Mouse (Mus musculus): Measurements from ENCODE around the gene Kcnj14.

The Kcnj14 gene

DNA sequence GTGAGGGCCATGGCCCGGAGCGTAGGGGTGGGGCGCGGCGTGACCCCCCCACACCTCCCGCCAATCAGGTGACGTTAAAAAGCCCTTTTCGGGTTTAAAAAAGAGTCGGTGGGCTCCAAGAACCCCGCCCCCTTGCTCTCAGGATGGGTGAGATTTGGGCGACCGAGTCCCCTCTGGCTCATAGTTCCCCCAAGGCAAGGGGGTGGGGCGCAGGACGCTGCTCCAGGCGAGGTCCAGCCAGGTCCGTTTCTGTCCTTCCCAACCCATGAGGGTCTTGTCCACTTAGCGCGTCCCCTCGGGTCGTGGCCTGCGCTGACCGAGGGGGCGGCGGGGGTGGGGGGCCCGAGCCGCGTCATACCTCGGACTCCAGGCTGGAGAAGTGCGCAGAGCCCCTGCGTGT is 7.8 kb upstream of the Kcnj14 start:
- DNase-seq (ENCODE audit: low read depth, low spot score), result no peak

DNA sequence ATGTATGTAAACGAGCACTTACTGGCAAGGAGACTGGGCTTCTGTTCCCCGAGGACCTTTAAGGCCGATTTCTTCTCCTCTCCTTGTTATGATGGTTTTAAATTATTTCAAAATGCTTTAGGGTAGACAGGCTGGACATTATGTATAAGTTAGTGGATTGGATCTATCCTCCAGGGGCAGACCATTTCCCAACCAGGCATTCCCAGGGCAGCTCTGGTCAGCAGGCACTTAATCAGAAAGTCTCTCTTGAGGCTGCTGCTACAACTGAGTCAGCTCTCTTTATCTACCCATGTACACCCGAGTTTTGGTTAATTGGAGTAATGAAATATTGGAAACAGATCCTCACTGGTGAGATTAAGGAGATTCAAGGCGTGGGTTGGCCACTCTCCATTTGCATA is 6.5 kb upstream of the Kcnj14 start:
- no peak for DNase-seq (ENCODE audit: low read depth, low spot score)

DNA sequence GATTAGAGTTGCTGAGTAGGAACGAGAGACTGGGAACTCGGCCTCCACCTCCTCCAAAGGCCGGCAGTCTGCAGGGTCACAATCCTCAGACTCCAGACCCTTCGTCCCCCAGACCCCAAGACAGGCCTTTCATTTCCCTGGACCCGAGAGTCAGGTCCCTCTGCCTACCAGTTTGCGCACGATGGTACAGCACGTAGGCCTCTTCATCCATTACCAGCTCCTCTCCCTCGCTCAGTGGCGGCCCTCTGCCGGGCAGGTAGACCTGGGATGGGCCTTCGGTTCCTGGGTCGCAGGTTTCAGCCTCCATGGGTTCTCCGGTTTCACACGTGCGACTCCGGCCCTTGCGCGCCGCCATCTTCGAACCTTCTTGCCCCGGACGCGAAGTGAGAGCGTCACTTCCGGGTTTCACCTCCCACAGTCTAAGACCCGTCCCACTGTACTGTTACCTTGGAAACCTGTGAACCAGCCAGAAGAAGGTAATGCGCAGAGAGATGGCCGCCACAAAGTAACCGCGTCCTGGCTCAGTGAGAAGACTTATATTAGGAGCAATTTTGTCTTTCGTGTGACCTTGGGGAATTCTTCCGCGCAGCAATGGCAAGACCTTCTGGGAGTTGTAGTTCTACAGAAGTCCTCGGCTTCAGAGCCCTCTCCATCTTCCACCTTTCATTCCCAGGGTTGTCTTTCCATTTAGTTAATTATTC is 6.0 kb upstream of the Kcnj14 start, which contains the start of gene Grwd1:
TSS of gene Grwd1 (minus strand) at position 518 of the 701 bp plus-strand sequence.
- DNase-seq (ENCODE audit: low read depth, low spot score), result peak; percentile 95

DNA sequence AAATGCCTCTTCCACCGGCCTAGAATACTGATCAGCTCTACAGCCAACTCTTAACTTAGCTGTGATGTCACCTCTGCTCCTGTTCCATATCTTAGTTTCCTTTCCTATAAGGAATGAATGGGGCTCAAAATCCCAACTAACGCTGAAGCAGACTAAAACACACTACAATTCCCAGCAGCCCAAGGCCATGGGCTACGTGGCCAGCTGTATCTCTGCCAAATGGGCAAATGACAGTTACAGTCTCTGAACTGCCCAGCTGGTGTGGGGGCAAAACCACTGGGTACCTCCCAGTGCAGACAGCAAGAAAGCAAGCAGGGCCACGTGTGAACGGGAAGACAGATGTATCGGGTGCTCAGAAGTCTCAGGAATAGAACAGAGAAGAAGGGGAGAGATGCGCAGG is 2.0 kb upstream of the Kcnj14 start:
- DNase-seq (ENCODE audit: low read depth, low spot score), result no peak

DNA sequence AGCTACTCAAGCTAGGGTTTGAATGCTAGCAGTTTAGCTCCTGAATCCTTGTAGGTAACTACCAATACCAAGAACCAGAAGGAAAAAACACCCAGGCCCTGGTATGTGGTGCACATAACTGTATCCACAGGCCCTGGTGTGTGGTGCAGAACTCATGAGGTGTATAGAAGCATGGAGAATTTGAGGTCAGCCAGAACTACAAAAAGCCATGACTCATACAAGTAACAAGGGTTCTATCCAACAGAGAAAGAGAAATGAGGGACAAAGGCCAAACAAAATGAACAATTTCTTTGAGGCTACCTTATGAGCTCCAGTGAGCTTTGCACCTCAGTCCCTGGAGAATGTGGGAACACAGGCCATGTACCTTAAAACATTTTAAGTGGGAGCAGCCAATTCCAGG is 3.7 kb downstream of the Kcnj14 start:
- no peak for DNase-seq (ENCODE audit: low read depth, low spot score)

DNA sequence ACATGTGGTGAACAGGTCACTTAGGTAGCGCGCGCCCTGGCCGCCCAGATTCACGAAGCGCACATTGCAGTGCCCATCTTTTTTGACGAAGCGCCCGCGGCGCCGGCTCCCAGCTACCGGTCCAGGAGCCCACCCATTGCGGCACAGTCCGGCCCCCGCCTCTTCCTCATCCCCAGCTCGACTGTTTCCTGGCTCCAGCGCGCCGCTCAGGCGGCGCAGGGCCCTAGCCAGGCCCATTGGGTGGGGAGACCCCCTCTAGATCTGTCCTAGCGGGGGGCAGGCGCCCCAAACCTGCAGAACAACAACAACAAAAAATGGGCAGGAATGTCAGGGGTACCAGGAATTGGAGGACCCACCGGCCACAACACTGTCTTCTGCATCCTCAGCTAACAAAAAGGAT is 4.7 kb downstream of the Kcnj14 start:
- no peak for DNase-seq (ENCODE audit: low read depth, low spot score)

DNA sequence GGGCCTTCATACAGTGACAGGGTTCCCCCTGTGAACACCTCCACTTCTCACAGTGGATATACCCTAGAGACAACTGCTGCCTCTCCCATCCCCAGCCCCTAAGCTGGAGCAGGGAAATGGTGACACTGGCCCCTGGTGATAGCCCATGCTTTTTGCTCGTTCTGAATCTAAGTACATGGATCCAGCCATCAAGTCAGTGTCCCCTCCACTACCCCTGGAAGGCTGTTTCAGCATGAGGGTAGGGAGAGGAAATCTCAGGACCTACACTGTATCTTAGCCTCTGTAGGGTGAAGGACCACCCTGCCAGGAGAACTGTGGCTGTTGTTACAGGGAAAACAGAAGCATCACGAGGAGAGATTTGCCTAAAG is 8.6 kb downstream of the Kcnj14 start:
- no peak for DNase-seq (ENCODE audit: low read depth, low spot score)

DNA sequence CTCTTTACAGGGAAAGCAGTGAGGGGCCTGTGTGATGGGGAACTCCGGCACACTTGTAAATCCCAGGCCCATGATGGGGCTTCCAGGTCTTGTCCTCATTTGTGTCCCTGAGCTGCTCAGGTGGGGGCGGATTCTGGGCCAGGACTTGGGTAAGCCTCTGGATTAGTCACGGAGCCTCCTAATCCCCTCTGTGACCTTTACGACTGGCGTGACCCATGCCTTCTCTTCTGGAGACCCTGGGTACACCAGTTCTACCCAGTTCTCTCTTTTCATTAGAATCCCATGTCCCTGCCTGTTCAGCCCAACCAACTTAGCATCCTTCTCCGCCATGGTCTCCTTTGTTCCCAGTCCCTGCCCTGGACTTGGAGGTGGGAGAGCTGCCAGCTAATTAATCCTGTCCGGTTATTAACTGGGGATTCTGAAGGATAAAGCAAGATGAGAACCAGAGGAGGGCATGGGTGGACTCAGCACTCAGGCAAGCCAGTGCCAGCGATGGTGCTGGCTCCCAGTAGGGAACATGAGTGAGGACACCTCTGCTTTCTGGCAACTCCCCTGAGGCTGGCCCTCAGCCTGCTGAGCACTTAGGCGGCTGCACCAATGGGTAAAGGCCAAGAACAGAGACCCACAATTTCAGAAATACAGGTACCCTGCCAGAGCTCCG is 9.1 kb downstream of the Kcnj14 start:
- peak; percentile 42 for DNase-seq (ENCODE audit: low read depth, low spot score)

DNA sequence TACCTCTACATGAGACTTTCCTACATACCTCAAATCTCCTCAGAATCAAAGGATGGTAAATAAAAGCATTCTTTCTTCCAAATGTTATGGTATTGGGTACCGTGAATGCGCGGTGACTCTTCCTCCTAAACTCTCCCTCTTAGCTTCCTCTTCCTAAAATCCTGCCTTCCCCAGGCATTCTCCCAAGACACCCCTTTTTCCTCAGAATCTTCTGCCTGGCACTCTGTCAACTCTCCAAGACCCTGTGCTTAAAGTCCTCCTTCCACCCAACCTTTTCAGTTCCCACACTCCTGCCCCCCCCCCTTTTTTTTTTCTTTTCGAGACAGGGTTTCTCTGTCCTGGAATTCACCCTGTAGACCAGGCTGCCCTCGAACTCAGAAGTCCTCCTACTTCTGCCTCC is 9.7 kb downstream of the Kcnj14 start:
- no peak for DNase-seq (ENCODE audit: low read depth, low spot score)

DNA sequence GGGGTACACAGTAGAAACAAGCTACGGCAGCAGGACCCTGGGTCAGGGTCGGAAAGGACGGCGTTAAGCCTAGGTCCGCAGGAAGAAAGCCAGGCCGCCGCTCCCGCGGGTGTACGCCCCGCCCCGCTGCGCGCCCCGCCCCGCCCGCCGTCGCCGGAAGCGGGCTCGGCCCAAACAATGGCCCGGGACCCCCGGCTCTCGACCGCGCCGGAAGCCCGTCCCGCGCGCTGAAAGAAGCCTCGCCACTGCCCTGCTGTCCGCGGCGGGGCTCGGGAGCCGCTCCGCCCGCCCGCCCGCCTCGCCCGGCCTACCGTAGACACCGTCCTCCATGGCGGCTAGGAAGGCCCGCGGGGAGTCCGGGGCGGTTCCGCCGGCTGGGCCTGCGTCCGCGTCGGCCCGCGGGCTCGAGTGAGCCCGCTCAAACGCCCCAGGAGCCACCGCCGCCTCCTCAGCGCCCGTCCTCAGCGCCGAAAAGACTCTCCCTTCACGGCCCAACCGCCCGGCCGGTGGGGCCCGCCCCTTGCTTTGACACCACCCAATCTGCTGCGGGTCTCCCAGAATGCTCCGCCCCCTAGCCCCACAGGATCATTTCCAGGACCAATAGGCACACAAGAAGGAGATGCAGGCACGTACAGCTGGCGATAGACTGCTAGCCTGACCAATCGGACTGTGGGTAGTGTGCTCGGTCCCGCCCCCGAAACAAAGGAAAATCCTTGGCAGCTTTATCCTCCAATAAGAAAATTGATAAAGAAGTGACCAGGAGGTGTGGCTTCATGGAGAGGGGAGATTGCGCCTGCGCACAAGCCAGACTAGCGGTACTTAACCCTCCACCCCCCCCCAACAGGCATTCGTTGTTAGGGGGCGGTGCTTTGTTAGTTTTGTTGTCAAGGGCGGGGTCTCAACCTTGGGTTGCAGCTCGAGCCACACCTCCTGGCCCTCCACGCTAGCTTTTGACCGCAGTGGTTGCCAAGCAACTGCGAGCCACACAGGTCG is 10.5 kb downstream of the Kcnj14 start, which contains the start of gene Cyth2:
TSS of gene Cyth2 (minus strand) at position 795 of the 993 bp plus-strand sequence.
- DNase-seq (ENCODE audit: low read depth, low spot score), result peak; percentile 100

DNA sequence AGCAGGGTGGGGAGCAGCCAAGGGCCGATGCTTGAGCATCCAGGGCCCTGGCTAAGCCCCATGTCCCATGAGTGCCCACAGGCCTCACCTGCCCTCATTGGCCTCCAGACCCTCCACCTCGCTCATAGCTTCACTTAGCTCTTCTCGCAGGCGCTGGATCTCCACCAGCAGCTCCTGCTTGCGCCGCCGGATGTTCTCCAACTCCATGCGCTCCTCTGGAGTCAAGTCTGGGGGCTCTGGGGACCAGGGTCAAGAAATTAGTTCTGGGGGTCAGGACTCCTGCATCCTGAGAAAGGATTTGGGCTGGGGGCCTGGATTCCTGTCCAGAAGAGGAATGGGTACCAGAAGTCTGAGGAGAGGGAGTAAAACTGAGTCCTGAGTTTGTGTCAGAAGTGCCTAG is 11.7 kb downstream of the Kcnj14 start:
- no peak for DNase-seq (ENCODE audit: low read depth, low spot score)

DNA sequence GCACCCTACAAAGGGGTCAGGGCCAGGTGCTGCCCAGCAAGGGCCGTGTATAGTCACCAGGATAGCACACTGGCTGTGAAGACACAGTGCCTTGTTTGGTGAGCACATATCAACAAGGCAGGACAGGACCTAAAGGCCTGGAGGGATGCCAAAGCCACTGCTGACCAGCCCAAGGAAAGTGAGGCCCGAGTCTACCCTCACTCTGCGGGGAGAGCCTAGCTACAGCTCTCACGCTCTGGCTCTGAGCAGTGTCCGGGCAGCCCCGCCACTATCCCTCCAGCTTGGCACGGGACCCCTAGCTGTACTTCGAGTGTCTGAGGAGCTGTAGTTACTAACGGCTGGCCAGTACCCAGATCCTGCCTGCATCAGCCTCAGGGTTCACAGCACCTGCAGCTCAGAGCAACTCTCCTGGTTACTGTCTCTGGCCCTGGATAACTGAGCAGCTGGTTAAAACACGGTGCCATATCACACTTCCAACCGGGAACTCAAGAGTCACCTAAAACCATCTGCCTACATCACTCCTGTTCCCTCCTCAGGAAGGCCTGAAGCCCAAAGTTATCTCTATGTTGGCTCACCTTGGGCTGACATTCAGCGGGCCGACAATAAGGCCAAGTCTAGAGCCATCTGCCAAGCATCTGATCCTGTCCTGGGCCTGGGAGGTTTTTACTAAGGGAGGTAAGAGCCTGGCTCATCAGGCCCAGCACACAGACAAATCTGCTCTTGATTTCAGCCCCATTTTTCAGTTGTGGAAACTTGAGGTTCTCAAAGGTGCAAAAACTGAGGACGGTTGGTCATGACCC is 15.1 kb downstream of the Kcnj14 start:
- no peak for DNase-seq (ENCODE audit: low read depth, low spot score)

DNA sequence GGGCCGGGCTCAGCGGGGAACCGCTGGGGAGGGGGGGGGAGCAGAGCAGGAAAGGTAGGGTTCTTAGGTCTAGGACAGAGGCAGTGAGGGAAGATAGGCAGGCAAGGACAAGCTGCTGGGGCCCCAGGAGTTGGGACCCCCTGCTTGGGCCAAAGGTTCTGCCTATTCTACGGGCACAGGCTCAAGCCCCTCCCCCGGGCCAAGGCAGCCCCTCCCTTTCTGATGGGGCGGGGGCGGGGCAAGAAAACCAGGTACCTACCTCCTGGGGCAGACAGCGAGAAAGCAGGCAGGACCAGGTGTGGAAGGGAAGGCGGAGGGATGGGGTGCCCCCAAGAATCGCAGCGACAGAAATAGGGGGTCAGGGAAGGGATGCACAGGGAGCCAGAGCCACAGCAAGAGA is 16.1 kb downstream of the Kcnj14 start:
- DNase-seq (ENCODE audit: low read depth, low spot score), result no peak

DNA sequence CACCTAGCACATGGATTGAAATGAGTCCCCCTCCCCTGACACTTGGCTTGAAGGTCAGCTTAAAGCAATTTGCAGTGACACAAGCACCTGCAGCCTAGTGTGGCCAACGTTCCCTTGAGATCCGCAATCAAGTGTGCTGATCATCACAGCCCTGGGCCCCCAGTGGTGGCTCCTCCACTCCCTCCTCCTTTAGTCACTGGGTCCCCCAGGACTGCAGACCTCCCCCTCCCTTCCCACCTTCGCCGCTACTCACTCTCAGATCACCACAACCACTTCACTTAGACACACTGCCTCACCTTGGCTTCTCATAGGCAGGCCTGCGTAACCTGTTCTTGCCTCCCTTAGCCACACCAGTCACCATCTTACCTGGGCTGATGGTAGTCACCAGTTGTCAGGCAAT is 18.6 kb downstream of the Kcnj14 start:
- DNase-seq (ENCODE audit: low read depth, low spot score), result no peak

DNA sequence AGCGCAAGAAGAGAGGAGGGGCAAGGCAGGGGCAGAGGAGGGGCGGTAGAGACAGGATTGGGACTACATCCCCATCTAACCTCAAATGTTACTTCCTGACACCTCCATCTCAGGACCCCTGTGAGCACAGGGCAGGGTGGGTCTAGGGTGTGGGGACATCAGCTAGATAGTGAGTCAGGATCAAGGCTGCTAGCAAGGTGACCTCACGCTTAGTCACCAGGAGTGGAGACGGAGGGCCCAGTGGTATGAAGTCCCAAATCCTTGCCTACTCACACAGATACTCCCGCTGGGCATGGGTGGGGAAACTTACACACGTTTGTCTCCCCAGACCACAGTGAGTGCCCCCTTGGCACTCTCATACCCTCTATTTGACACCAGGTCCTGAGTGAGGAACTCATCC is 22.0 kb downstream of the Kcnj14 start:
- no peak for DNase-seq (ENCODE audit: low read depth, low spot score)

DNA sequence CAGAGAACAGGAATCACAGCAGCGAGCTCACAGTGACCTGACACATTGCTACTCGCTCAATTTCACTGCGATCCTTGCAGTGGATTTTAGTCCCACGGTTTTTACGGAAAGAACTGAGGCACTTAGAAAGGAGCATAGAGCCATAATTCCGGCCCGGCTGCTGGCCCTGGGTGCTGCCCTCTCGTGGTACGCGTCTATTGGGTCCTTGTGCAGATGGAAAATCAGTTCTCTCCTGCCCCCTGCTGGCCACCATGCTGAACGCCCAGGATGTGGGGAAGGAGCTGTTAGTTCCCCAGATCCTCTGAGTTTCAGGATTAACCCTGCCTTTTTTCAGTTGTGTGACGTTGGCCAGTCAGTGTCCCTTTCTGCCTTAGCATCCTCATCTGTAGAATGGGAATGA is 23.2 kb downstream of the Kcnj14 start:
- peak; percentile 94 for DNase-seq (ENCODE audit: low read depth, low spot score)

DNA sequence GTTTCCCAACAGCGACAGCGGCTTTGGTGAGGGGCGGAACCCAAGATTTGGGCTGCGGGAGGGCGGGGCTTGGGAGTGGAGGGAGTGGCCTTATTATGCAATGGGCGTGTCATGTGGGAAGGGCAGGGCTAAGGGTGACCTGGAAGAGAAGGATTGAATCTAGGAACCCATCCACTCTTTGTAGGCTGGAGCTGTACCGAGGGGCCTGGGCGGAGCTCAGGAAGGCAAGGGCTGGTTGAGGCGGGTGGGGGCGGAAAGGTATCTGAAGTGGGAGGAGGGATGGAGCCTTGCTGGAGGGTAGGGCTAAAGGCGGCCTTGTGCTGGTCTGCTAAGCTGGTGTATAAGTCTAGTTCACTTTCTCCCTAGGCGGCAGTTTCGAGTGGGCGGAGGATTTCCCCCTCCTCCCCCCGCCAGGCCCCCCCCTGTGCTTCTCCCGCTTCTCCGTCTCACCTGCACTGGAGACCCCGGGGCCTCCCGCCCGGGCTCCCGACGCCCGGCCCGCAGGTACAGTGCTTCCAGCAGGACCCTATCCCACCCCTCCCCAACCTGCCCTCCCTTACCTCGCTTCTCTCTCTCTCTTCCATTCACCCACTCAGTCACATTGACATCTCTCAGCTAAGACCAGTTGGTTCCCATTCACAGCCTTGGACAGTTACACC is 23.9 kb downstream of the Kcnj14 start:
- DNase-seq (ENCODE audit: low read depth, low spot score), result peak; percentile 91

DNA sequence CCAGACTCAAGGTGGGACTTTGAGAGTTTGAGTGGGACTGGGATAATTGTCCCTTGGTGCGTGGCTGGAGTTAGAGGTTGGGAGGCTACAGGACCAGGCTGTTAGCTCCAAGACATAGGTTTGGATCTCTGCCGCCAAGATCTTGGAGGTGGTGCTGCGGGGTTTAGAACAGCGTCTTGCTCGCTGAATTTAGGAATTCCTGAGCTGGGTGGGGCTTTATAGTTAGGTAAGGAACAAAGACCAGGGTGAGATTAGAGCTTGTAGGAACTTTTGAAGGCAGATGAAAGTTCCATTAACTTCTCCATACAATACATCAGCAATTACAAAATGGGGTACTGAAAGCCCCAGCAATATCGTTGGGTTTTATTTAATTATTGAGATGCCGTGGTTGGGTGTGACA is 24.6 kb downstream of the Kcnj14 start:
- peak; percentile 77 for DNase-seq (ENCODE audit: low read depth, low spot score)

DNA sequence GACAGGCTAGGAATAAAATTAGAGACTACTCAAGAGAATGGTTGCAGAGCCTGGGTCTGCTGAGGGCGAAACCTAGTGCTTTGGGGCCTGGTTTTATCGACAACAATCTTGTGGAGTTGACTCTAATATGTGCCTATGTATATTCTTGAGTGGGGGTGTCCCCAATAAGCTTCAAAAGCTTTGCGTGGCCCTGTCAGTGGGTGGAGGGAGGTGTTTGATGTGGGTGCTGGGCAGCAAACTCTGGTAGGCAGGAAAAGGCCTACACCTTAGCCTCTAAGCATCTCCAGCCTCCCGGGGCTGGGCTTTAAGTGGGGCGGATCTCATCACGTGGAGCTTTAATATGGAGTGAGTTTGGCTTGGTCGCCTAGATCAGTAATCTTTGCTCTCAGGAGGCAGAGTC is 25.7 kb downstream of the Kcnj14 start:
- no peak for DNase-seq (ENCODE audit: low read depth, low spot score)

DNA sequence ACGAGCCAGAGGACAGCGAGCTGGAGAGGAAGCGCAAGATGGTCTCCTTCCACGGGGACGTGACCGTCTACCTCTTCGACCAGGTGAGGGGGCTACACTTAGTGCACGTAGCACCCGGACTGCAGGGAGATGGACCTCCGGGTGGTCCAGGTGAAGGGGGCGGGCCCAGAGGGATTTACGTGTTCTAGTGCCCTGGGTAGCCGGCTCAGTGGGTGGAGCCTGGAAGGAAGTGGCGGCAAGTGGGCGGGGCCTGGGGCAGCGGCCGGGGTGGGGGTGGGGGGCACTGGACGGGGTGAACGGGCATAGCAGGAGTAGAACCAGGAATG is 26.1 kb downstream of the Kcnj14 start:
- no peak for DNase-seq (ENCODE audit: low read depth, low spot score)

Data from ES-CJ7 (cell line).